Comparison of ENCODE assay signal across 8 mouse cellular contexts in genomic region chr7:130935421-130935792, GRCm38 (mm10). TPM values are rescaled to one million over a fixed set of nuclear protein-coding genes. Genes with fewer than 3 reads are reported as not detected.
DNase-seq lines count a peak whose midpoint lies in the region; ATAC-seq and TF ChIP-seq lines count a peak whose summit lies in the region.

No protein-coding gene starts in this region.

- H3K36me3 ChIP-seq in ES-Bruce4 (ENCODE audit: control insufficient read depth, insufficient read depth, low read length, poor library complexity, severe bottlenecking): no peaks in the 10 kb centered on the region
- H3K36me3 ChIP-seq in hindbrain, embryonic 11.5 days (ENCODE audit: control insufficient read depth, insufficient read depth, low read length): no peaks in the 10 kb centered on the region
- no peaks in the 10 kb centered on the region for H3K36me3 ChIP-seq in lung, postnatal 0 days (ENCODE audit: insufficient read depth, low read length)

- no peak for ATAC-seq in hindbrain, embryonic 11.5 days (ENCODE audit: low FRiP score)
- peak; percentile 67 for ATAC-seq in lung, postnatal 0 days

- 13% methylated on average over 16 of the region's 16 CpGs for WGBS in hindbrain, embryonic 11.5 days
- 4% methylated on average over 16 of the region's 16 CpGs for WGBS in lung, postnatal 0 days

- no peak for TF ChIP-seq CTCF in ES-Bruce4 (IDR thresholded peaks at IDR 0.05; ENCODE audit: low read depth, low read length)
- no peak for TF ChIP-seq CTCF in lung, postnatal 0 days (IDR thresholded peaks at IDR 0.05)

- H3K4me1 ChIP-seq in ES-Bruce4 (ENCODE audit: control insufficient read depth, insufficient read depth, low read length): no peaks in the 10 kb centered on the region
- H3K4me1 ChIP-seq in hindbrain, embryonic 11.5 days (replicated peaks; ENCODE audit: control insufficient read depth, insufficient read depth, low read length): no peaks in the 10 kb centered on the region; the same call in 1 of the 2 replicates
- H3K4me1 ChIP-seq in lung, postnatal 0 days (ENCODE audit: insufficient read depth, low read depth, low read length): peaks cover 7% of the 10 kb centered on the region; the same call in 1 of the 2 replicates

- no peak for TF ChIP-seq POLR2A in ES-Bruce4 (IDR thresholded peaks at IDR 0.05; ENCODE audit: insufficient read depth, low read length)

- H3K9me3 ChIP-seq in ES-Bruce4 (replicated peaks; ENCODE audit: control insufficient read depth, insufficient read depth, low read length, poor library complexity, severe bottlenecking): no peaks in the 10 kb centered on the region
- H3K9me3 ChIP-seq in hindbrain, embryonic 11.5 days (ENCODE audit: control insufficient read depth, low read length): no peaks in the 10 kb centered on the region
- no peaks in the 10 kb centered on the region for H3K9me3 ChIP-seq in lung, postnatal 0 days (ENCODE audit: low read length)

- no peak overlapping the region for H3K27ac ChIP-seq in ES-Bruce4 (ENCODE audit: insufficient read depth, low read length)
- no peak overlapping the region for H3K27ac ChIP-seq in hindbrain, embryonic 11.5 days (ENCODE audit: low read depth, low read length)
- H3K27ac ChIP-seq in lung, postnatal 0 days (ENCODE audit: low read length): no peak overlapping the region

- H3K4me3 ChIP-seq in ES-Bruce4 (ENCODE audit: low read depth, low read length): peak overlapping the region; percentile 77
- H3K4me3 ChIP-seq in hindbrain, embryonic 11.5 days (ENCODE audit: low read depth, low read length): peak overlapping the region; percentile 42
- peak overlapping the region; percentile 49 for H3K4me3 ChIP-seq in lung, postnatal 0 days (ENCODE audit: low read depth, low read length)

- 0 out of 2 replicates have a peak overlapping the region, but pooled peaks have one; percentile 19 for H3K9ac ChIP-seq in ES-Bruce4 (ENCODE audit: low read depth, poor library complexity, severe bottlenecking)
- H3K9ac ChIP-seq in hindbrain, embryonic 11.5 days (ENCODE audit: low read depth, low read length): no peak overlapping the region
- 0 out of 2 replicates have a peak overlapping the region, but pooled peaks have one; percentile 19 for H3K9ac ChIP-seq in lung, postnatal 0 days (replicated peaks; ENCODE audit: low read depth)

- TF ChIP-seq EP300 in ES-Bruce4 (IDR thresholded peaks at IDR 0.05; ENCODE audit: insufficient read depth, low read depth, low read length): no peak
- TF ChIP-seq EP300 in lung, postnatal 0 days (IDR thresholded peaks at IDR 0.05): no peak

- 0 out of 2 replicates have a peak, but pooled peaks cover 7% of the 10 kb centered on the region for H3K27me3 ChIP-seq in ES-Bruce4 (ENCODE audit: control insufficient read depth, insufficient read depth, low read length, poor library complexity, severe bottlenecking)
- H3K27me3 ChIP-seq in hindbrain, embryonic 11.5 days (ENCODE audit: control insufficient read depth, insufficient read depth, low read length): peaks cover 48% of the 10 kb centered on the region
- peaks cover 34% of the 10 kb centered on the region; the same call in 1 of the 2 replicates for H3K27me3 ChIP-seq in lung, postnatal 0 days (replicated peaks; ENCODE audit: insufficient read depth, low read length)

- DNase-seq in embryo, embryonic 9.5 days (ENCODE audit: extremely low spot score): peak; percentile 10
- DNase-seq in embryo, embryonic 10 days (ENCODE audit: low spot score): no peak
- peak; percentile 45 for DNase-seq in hindbrain, embryonic 11.5 days (ENCODE audit: low spot score)
- DNase-seq in lung, postnatal 0 days (ENCODE audit: low spot score): no peak
- no peak for DNase-seq in right cerebral cortex, adult 18-20 months
- DNase-seq in thymus, postnatal 25 days: no peak
- DNase-seq in frontal cortex, postnatal 36 days (ENCODE audit: low spot score in 2 of 2): no peak

- H3K4me2 ChIP-seq in hindbrain, embryonic 11.5 days (replicated peaks; ENCODE audit: low read depth, low read length): peak overlapping the region; percentile 37
- peak overlapping the region; percentile 80 for H3K4me2 ChIP-seq in lung, postnatal 0 days (replicated peaks; ENCODE audit: low read depth, low read length)

RNA-seq across cellular contexts. Expression of gene Htra1, which starts 0.5 kb away (rescaled TPM):
- polyA plus RNA-seq in ES-Bruce4 (2011; ENCODE audit: insufficient read depth, insufficient read length, low read depth, missing spikeins): 33.2 and 34.2 TPM in 2 replicates
- polyA plus RNA-seq in hindbrain, embryonic 11.5 days (2014; fragmentation: Nextera tagmentation; extraction: Ambion mirVana): 7.3 and 19.0 TPM in 2 replicates
- 44.6 and 52.1 TPM in 2 replicates for polyA plus RNA-seq in lung, postnatal 0 days (2015; fragmentation: Nextera tagmentation; extraction: Ambion mirVana)

Comparison
In these comparisons a context has a peak if more than half of its experiments do, and no peak if none do; other contexts are left out.
1. DNase-seq: peak in embryo, embryonic 9.5 days (single experiment) and hindbrain, embryonic 11.5 days (single experiment); none in embryo, embryonic 10 days (single experiment), lung, postnatal 0 days (single experiment), right cerebral cortex, adult 18-20 months (single experiment), thymus, postnatal 25 days (single experiment) and frontal cortex, postnatal 36 days (0 of 2).
2. Peak in every context shown above with its lines, with median percentiles within 50 percentile points of each other: H3K4me3 ChIP-seq.